Mouse (Mus musculus) erythroblast, embryonic 14.5 days (primary cell): ENCODE measurements around the gene Rpap3.

Source experiments
- GATA1 ChIP-seq: IDR thresholded peaks from 2 replicates; pipeline ENCODE4 v1.6.1; 2012; ENCODE audit warnings: low read length, inconsistent platforms, mixed read lengths
- TAL1 ChIP-seq: IDR thresholded peaks from 3 replicates; pipeline ENCODE4 v1.6.1; 2012; ENCODE audit warnings: low read length, inconsistent platforms, mixed read lengths

DNA sequence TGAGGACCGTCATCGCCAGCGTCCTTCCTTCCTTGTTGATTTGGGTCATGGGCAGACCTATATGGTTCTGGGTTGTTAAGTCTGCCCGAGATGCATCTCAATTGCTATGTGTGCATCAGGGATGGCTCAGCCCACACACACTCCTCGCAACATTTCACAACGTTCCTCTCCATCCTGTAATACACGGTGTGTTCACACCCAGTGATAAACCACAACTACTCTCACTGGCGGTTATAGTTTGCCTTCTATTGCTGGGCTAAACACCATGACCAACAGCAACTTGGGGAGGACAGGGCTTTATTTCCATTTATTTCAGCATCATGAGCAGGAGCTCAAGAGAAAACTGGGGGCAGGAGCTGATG lies 46.9 kb downstream of the Rpap3 start:
- TF ChIP-seq TAL1: no peak
- TF ChIP-seq GATA1: no peak
